Mouse (Mus musculus): ENCODE data around the gene Npm1. TPM values are rescaled to one million over a fixed set of nuclear protein-coding genes. Genes with fewer than 3 reads are reported as not detected.

Gene Npm1
- 577 and 591 TPM in 2 replicates for polyA plus RNA-seq (2015; fragmentation: Nextera tagmentation; extraction: Ambion mirVana)

DNA sequence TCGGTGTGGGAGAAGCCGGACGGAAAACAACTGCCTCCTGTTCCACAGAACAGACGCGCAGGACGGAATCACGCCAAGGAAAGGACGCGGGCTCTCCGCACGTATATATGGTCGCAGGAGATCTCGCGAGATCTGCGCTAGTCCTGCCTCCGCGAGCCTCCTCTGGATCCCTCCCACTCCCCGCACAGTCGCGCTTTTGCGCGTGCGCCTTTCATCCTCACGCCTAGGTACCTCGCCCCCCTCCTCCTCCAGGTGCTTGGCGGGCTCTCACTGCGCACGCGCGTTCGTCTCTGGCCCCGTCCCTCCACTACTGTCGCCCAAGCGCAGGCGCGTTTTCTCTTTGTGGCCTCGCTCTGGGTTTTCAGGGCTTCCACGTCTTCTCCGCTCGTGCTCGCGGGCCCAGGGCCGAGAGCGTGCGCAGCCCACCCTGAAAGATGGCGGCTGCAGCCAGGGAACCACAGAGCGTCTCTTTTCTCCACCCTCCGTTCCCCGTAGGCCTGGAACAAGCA is at the start of gene Npm1:
TSS of gene Npm1 (minus strand) at position 209 of the 509 bp plus-strand sequence.

GRCm38 (mm10) chr11:33203383-33204328 is 40.6 kb upstream of the Npm1 start, which contains the start of gene Tlx3:
Gene Tlx3, minus strand, starts transcription at chr11:33203589.

GRCm38 (mm10) chr11:33147171-33147571 is 15.8 kb downstream of the Npm1 start, which contains the start of gene Fgf18:
Gene Fgf18, minus strand, starts transcription at chr11:33147400.

Other genes starting within 250 kb of the Npm1 start
- gene Fgf18, start 15.8 kb downstream of the Npm1 start, polyA plus RNA-seq (2015; fragmentation: Nextera tagmentation; extraction: Ambion mirVana), result 5.4 and 7.9 TPM in 2 replicates
- 1.5 and 6.5 TPM in 2 replicates for gene Tlx3, start 40.4 kb upstream of the Npm1 start, polyA plus RNA-seq (2015; fragmentation: Nextera tagmentation; extraction: Ambion mirVana)
- not detected in 2 replicates for gene Gm12117, start 113.5 kb upstream of the Npm1 start, polyA plus RNA-seq (2015; fragmentation: Nextera tagmentation; extraction: Ambion mirVana)

All from adrenal gland, postnatal 0 days (tissue).